Mouse (Mus musculus) liver, postnatal 0 days (tissue): ENCODE results near the gene Tgif2. TPM values are rescaled to one million over a fixed set of nuclear protein-coding genes. Genes with fewer than 3 reads are reported as not detected.
"Not testable (repeated sequence)": the region's sequence is repeated elsewhere in the genome, so short reads cannot be mapped to it uniquely, and the experiment has no call there.

ENCODE experiments used
- ATAC-seq: fragments of 200-750 bp; cut with Nextera tagmentation; 2 replicates; pipeline ENCODE4 v1.8.0; 2017; ENCODE audit warnings: mild to moderate bottlenecking, moderate library complexity
- DNase-seq: peaks from one replicate; pipeline ENCODE4 v3.0.0-alpha.2; 2016
- H3K27ac ChIP-seq: fragments of 300-500 bp; sonication (generic); 2 replicates; pipeline ENCODE4 v1.5.1; 2014; ENCODE audit warnings: antibody characterized with exemption, moderate library complexity, mild to moderate bottlenecking, low read depth
- H3K27me3 ChIP-seq: fragments of 300-500 bp; sonication (generic); 2 replicates; pipeline ENCODE4 v1.6.1; 2014; ENCODE audit warnings: low read length, control low read depth, mixed read lengths; ENCODE audit not compliant: insufficient read depth
- H3K36me3 ChIP-seq: fragments of 300-500 bp; sonication (generic); replicated peaks from 2 replicates; pipeline ENCODE4 v1.6.1; 2014; ENCODE audit warnings: mild to moderate bottlenecking, control low read depth, low read length, moderate library complexity, mixed read lengths; ENCODE audit not compliant: insufficient read depth
- H3K4me1 ChIP-seq: fragments of 300-500 bp; sonication (generic); 2 replicates; pipeline ENCODE4 v1.6.1; 2014; ENCODE audit warnings: antibody characterized with exemption, mild to moderate bottlenecking, control low read depth; ENCODE audit not compliant: insufficient read depth
- H3K4me2 ChIP-seq: fragments of 300-500 bp; sonication (generic); 2 replicates; pipeline ENCODE4 v1.6.1; 2014; ENCODE audit warnings: low read depth, mild to moderate bottlenecking, low read length, moderate library complexity, mixed read lengths
- H3K4me3 ChIP-seq: fragments of 300-500 bp; sonication (generic); 2 replicates; pipeline ENCODE4 v1.5.1; 2014; ENCODE audit warnings: low read depth, low read length
- H3K9ac ChIP-seq: fragments of 300-500 bp; sonication (generic); replicated peaks from 2 replicates; pipeline ENCODE4 v1.6.1; 2014; ENCODE audit warnings: mild to moderate bottlenecking, moderate library complexity
- H3K9me3 ChIP-seq: fragments of 300-500 bp; sonication (generic); 2 replicates; pipeline ENCODE4 v1.6.1; 2016; ENCODE audit warnings: mild to moderate bottlenecking, control low read depth, low read length, mixed read lengths
- CTCF ChIP-seq: sonication (generic); IDR thresholded peaks from 2 replicates; pipeline ENCODE4 v1.5.1; 2016; ENCODE audit warnings: antibody characterized with exemption, low read depth
- EP300 ChIP-seq: IDR thresholded peaks from 2 replicates; pipeline ENCODE4 v1.6.1; 2016; ENCODE audit warnings: antibody characterized with exemption, low read depth, mild to moderate bottlenecking
- WGBS: fragments of 180-500 bp; shearing (Covaris S2); extraction: QIAGEN DNeasy Blood & Tissue Kit; methylation state at CpG from one replicate; pipeline ENCODE4 v1.1.7; 2014; ENCODE audit not compliant: insufficient replicate concordance; 5-methylcytosine and 5-hydroxymethylcytosine counted together
- polyA plus RNA-seq: library from polyadenylated mRNA; unstranded; fragments of >200 nt; fragmentation: Nextera tagmentation; extraction: Ambion mirVana; gene quantifications from 2 replicates; pipeline ENCODE4 v1.2.1, GENCODE M21; 2015

The Tgif2 gene
- polyA plus RNA-seq, 1 experiment from 2014 or later: 4.9 TPM

GRCm38 (mm10) chr2:156879541-156879940 lies 39.7 kb downstream of the Tgif2 start:
- peaks cover 32% of the 10 kb centered on the region for H3K4me1 ChIP-seq
- WGBS: 73% methylated on average over 3 of the region's 3 CpGs

DNA sequence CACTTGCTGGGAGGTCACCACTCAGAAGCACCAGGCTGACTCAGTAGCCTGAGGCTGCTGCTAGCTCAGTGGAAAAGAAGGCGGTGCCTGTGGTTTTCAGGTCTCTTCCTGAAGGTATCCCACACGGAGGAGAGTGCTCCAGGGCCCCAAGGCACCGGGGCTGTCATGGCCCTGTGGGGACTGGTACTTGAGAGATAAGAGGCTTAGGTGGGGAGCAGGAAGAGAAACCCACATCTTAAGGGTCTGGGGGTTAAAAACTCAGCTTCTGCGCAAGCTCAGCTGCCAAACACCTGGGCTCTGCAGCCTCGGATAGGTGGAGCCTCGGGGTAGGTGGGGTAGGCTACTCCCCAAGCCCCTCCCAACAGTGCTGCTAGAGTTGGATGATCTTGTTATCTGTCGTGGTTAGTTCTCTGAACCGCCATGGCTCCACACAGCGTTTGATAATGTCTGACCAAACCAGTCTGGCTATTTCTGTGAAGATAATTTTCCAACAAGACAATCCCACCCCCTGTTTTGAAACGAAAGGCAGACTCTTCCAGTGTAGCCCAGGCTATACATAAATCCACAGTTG lies 42.7 kb downstream of the Tgif2 start:
- Histone ChIP-seq H3K27ac (0 out of 2 replicates have a peak overlapping the region, but pooled peaks have one; percentile 3), H3K9ac (no peak overlapping the region; the same call in 1 of the 2 replicates), H3K4me1 (peaks cover 37% of the 10 kb centered on the region), H3K4me3 (no peak overlapping the region), H3K36me3 (no peaks in the 10 kb centered on the region), H3K27me3 (no peaks in the 10 kb centered on the region), H3K9me3 (no peaks in the 10 kb centered on the region), H3K4me2 (peak overlapping the region; percentile 61)
- DNase-seq (peak; percentile 45), ATAC-seq (peak; percentile 81)
- TF ChIP-seq CTCF (no peak), EP300 (peak; percentile 31; the same call in 1 of the 2 replicates)
- WGBS: 19% methylated on average over 10 of the region's 10 CpGs

More at GRCm38 (mm10) chr2:156879541-156879940, 39.7 kb downstream of the Tgif2 start:
- Histone ChIP-seq H3K9me3 (no peaks in the 10 kb centered on the region), H3K27me3 (no peaks in the 10 kb centered on the region), H3K4me3 (no peak overlapping the region), H3K9ac (no peak overlapping the region), H3K4me2 (no peak overlapping the region), H3K27ac (no peak overlapping the region), H3K36me3 (peaks cover 10% of the 10 kb centered on the region)
- DNase-seq (no peak), ATAC-seq (no peak)
- no peak for TF ChIP-seq CTCF
- no peak for TF ChIP-seq EP300

DNA sequence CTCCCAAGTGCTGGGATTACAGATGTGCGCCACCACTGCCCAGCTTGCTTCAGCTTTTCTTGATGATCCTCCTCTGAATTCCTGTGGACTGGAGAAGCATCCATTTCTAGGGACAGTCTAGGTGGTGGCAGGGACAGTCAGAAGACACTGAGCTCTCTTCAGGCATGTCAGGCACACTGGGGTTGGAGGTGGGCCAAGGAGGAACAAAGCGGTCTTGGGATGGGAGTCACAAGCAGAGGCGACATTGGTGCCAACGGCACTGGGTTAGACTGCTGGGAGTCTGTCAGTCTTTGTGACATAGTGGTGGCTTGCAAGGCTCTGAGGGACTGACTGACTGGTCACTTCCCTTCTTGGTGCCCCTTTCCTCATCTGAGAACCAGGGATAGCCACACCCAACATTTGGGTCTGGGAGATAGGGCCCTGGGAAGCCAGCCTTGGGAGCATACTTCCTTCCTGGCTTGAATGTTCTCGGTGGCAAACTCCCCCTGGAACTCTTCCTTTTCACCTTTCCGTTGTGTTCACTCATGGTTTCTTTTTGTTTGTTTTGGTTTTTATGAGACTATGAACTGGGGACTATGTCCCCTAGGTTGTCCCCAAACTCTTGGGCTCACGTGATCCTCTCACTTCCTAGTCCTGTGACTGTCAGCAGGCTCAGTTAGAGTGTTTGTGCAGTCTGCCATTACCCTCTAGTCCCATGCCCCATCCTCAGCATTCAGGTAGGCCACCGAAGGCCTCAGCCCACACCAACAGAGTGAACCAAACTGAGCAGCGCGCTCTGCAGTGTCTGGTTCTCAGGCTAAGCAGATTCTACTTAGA lies 44.8 kb downstream of the Tgif2 start:
- Histone ChIP-seq H3K4me3 (no peak overlapping the region), H3K4me2 (peak overlapping the region; percentile 29; the same call in 1 of the 2 replicates), H3K27ac (no peak overlapping the region), H3K27me3 (no peaks in the 10 kb centered on the region), H3K9ac (no peak overlapping the region), H3K4me1 (peaks cover 26% of the 10 kb centered on the region), H3K9me3 (no peaks in the 10 kb centered on the region), H3K36me3 (no peaks in the 10 kb centered on the region)
- DNase-seq (no peak), ATAC-seq (peak; percentile 24; the same call in 1 of the 2 replicates)
- no peak for TF ChIP-seq CTCF
- no peak for TF ChIP-seq EP300
- WGBS: 68% methylated on average over 10 of the region's 10 CpGs

- H3K4me2 ChIP-seq, H3K9ac ChIP-seq, H3K36me3 ChIP-seq, ATAC-seq, DNase-seq, H3K9me3 ChIP-seq, H3K4me3 ChIP-seq, H3K27ac ChIP-seq, H3K27me3 ChIP-seq: not testable (repeated sequence)
- WGBS: 81% methylated on average over 2 of the region's 2 CpGs
- H3K4me1 ChIP-seq: peaks cover 26% of the 10 kb centered on the region
These were observed 45.9 kb downstream of the Tgif2 start for GRCm38 (mm10) chr2:156885666-156886065.

DNA sequence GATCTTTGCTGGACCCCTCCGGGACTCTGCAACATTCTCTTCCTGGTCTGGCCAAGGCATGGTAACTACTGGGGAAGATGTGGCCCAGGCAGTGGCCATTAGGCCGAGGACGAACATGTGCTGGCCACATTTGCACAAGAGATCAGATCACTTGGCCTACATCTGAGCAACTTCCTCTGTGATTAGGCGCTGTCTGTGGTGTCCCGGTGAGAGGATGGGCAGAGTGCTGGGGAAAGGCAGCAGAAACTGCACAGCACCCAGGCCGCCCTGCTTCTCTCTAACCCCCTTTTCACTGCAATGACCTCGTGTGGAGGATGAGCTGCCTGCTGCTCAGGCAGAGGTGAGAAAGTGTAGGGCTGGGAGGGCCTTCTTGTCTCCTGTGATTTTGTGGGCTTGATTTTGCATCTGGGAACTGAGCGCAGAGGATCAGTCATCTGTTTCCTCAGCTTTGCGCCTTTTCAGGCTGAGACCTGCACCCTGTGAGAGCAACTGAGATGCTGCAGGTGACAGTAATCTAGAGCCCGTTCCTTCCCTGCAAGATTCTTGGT lies 46.4 kb downstream of the Tgif2 start:
- Histone ChIP-seq H3K36me3 (no peaks in the 10 kb centered on the region), H3K27me3 (no peaks in the 10 kb centered on the region), H3K9me3 (no peaks in the 10 kb centered on the region), H3K4me3 (no peak overlapping the region), H3K4me1 (peaks cover 26% of the 10 kb centered on the region), H3K9ac (no peak overlapping the region), H3K27ac (no peak overlapping the region), H3K4me2 (no peak overlapping the region)
- ATAC-seq: no peak
- no peak for TF ChIP-seq EP300
- no peak for TF ChIP-seq CTCF
- WGBS: 49% methylated on average over 10 of the region's 10 CpGs
- no peak for DNase-seq

GRCm38 (mm10) chr2:156887017-156887416 lies 47.2 kb downstream of the Tgif2 start, which contains the start of gene Sla2:
Sla2 (minus strand) TSS chr2:156887192.
- no peaks in the 10 kb centered on the region for H3K36me3 ChIP-seq
- H3K4me2 ChIP-seq: no peak within 1 kb of the TSS
- 22% methylated on average over 6 of the region's 6 CpGs for WGBS
- TF ChIP-seq CTCF: no peak
- no peak for TF ChIP-seq EP300
- H3K27me3 ChIP-seq: no peaks in the 10 kb centered on the region
- H3K4me1 ChIP-seq: peaks cover 21% of the 10 kb centered on the region
- DNase-seq: no peak
- no peak within 1 kb of the TSS for H3K9ac ChIP-seq
- peak; percentile 12; the same call in 1 of the 2 replicates for ATAC-seq
- H3K4me3 ChIP-seq: no peak within 1 kb of the TSS
- no peaks in the 10 kb centered on the region for H3K9me3 ChIP-seq
- no peak within 1 kb of the TSS for H3K27ac ChIP-seq
